Mouse (Mus musculus) hindbrain, embryonic 16.5 days (tissue): ENCODE measurements around the gene Pih1d1. TPM values are rescaled to one million over a fixed set of nuclear protein-coding genes. Genes with fewer than 3 reads are reported as not detected.
A peak's percentile ranks its signal among the peaks of the same experiment; 100 is the strongest.

Experiments used
- ATAC-seq: fragments of 200-750 bp; cut with Nextera tagmentation; 2 replicates; pipeline ENCODE4 v1.8.0; 2017; ENCODE audit warnings: moderate TSS enrichment, moderate library complexity
- H3K27ac ChIP-seq: fragments of 300-500 bp; sonication (generic); 2 replicates; pipeline ENCODE4 v1.5.1; 2014; ENCODE audit warnings: low read depth, mild to moderate bottlenecking, control low read depth, low read length, moderate library complexity
- H3K27me3 ChIP-seq: fragments of 300-500 bp; sonication (generic); replicated peaks from 2 replicates; pipeline ENCODE4 v1.6.1; 2014; ENCODE audit warnings: low read length; ENCODE audit not compliant: control insufficient read depth, insufficient read depth
- H3K36me3 ChIP-seq: fragments of 300-500 bp; sonication (generic); 2 replicates; pipeline ENCODE4 v1.6.1; 2014; ENCODE audit warnings: mild to moderate bottlenecking, low read length, moderate library complexity, mixed read lengths; ENCODE audit not compliant: control insufficient read depth, insufficient read depth
- H3K4me1 ChIP-seq: fragments of 300-500 bp; sonication (generic); 2 replicates; pipeline ENCODE4 v1.6.1; 2014; ENCODE audit warnings: low read depth, low read length; ENCODE audit not compliant: control insufficient read depth, insufficient read depth
- H3K4me2 ChIP-seq: fragments of 300-500 bp; sonication (generic); 2 replicates; pipeline ENCODE4 v1.6.1; 2014; ENCODE audit warnings: mild to moderate bottlenecking, low read length, control low read depth, moderate library complexity
- H3K4me3 ChIP-seq: fragments of 300-500 bp; sonication (generic); 2 replicates; pipeline ENCODE4 v1.5.1; 2014; ENCODE audit warnings: mild to moderate bottlenecking, low read length, control low read depth, moderate library complexity
- H3K9ac ChIP-seq: fragments of 300-500 bp; sonication (generic); 2 replicates; pipeline ENCODE4 v1.6.1; 2014; ENCODE audit warnings: low read depth, mild to moderate bottlenecking, control low read depth, low read length, moderate library complexity
- H3K9me3 ChIP-seq: fragments of 300-500 bp; sonication (generic); 2 replicates; pipeline ENCODE4 v1.6.1; 2014; ENCODE audit warnings: mild to moderate bottlenecking, low read length, moderate library complexity; ENCODE audit not compliant: control insufficient read depth
- WGBS: fragments of 180-500 bp; shearing (Covaris S2); extraction: QIAGEN DNeasy Blood & Tissue Kit; methylation state at CpG from one replicate; pipeline ENCODE4 v1.1.7; 2014; 5-methylcytosine and 5-hydroxymethylcytosine counted together
- microRNA counts: library from miRNA; unstranded; fragments of <30 nt; microRNA quantifications from one replicate; lab custom pipeline; 2016
- microRNA-seq: library from miRNA; unstranded; fragments of <30 nt; microRNA quantifications from one replicate; pipeline ENCODE4, GENCODE M21; 2017
- polyA plus RNA-seq: library from polyadenylated mRNA; unstranded; fragments of >200 nt; fragmentation: Nextera tagmentation; extraction: Ambion mirVana; gene quantifications from 2 replicates; pipeline ENCODE4 v1.2.1, GENCODE M21; 2015

Gene Pih1d1
- polyA plus RNA-seq, 1 experiment from 2014 or later: 97.6 TPM

GRCm38 (mm10) chr7:45196994-45197393 is 42.9 kb downstream of the Pih1d1 start:
- no peak overlapping the region for H3K4me3 ChIP-seq
- H3K36me3 ChIP-seq: no peaks in the 10 kb centered on the region
- no peak overlapping the region for H3K4me2 ChIP-seq
- no peaks in the 10 kb centered on the region; the same call in 1 of the 2 replicates for H3K27me3 ChIP-seq
- peaks cover 2% of the 10 kb centered on the region; the same call in 1 of the 2 replicates for H3K4me1 ChIP-seq
- no peak overlapping the region for H3K27ac ChIP-seq
- WGBS: 71% methylated on average over 4 of the region's 5 CpGs
- ATAC-seq: no peak
- H3K9ac ChIP-seq: no peak overlapping the region
- no peaks in the 10 kb centered on the region for H3K9me3 ChIP-seq

GRCm38 (mm10) chr7:45198435-45198834 is 44.3 kb downstream of the Pih1d1 start:
- peaks cover 2% of the 10 kb centered on the region; the same call in 1 of the 2 replicates for H3K4me1 ChIP-seq

GRCm38 (mm10) chr7:45198961-45199360 is 44.9 kb downstream of the Pih1d1 start:
- ATAC-seq: no peak
- H3K4me2 ChIP-seq: no peak overlapping the region
- H3K4me1 ChIP-seq: peaks cover 2% of the 10 kb centered on the region; the same call in 1 of the 2 replicates
- no peak overlapping the region for H3K4me3 ChIP-seq
- H3K9me3 ChIP-seq: no peaks in the 10 kb centered on the region
- H3K27ac ChIP-seq: no peak overlapping the region
- H3K9ac ChIP-seq: no peak overlapping the region
- WGBS: 86% methylated on average over 11 of the region's 11 CpGs
- no peaks in the 10 kb centered on the region; the same call in 1 of the 2 replicates for H3K27me3 ChIP-seq
- H3K36me3 ChIP-seq: no peaks in the 10 kb centered on the region

More at GRCm38 (mm10) chr7:45198435-45198834, 44.3 kb downstream of the Pih1d1 start:
- no peaks in the 10 kb centered on the region for H3K9me3 ChIP-seq
- no peak overlapping the region for H3K27ac ChIP-seq
- WGBS: 12% methylated on average over 5 of the region's 5 CpGs
- H3K4me3 ChIP-seq: no peak overlapping the region
- peak overlapping the region; percentile 52 for H3K9ac ChIP-seq
- H3K36me3 ChIP-seq: no peaks in the 10 kb centered on the region
- peak overlapping the region; percentile 20; the same call in 1 of the 2 replicates for H3K4me2 ChIP-seq
- no peaks in the 10 kb centered on the region; the same call in 1 of the 2 replicates for H3K27me3 ChIP-seq
- peak; percentile 68 for ATAC-seq

GRCm38 (mm10) chr7:45202654-45203053 is 48.6 kb downstream of the Pih1d1 start:
- no peaks in the 10 kb centered on the region for H3K9me3 ChIP-seq
- H3K27ac ChIP-seq: no peak overlapping the region
- 57% methylated on average over 10 of the region's 10 CpGs for WGBS
- H3K27me3 ChIP-seq: no peaks in the 10 kb centered on the region
- ATAC-seq: no peak
- H3K36me3 ChIP-seq: no peaks in the 10 kb centered on the region
- H3K4me3 ChIP-seq: no peak overlapping the region
- no peak overlapping the region for H3K9ac ChIP-seq
- no peak overlapping the region for H3K4me2 ChIP-seq
- peaks cover 2% of the 10 kb centered on the region; the same call in 1 of the 2 replicates for H3K4me1 ChIP-seq

GRCm38 (mm10) chr7:45204380-45205143 is 50.5 kb downstream of the Pih1d1 start, which contains the start of gene Ccdc155:
Gene Ccdc155 (minus strand): TSS chr7:45204892.
- ATAC-seq: peak; percentile 99
- Histone ChIP-seq H3K9ac (peak within 1 kb of the TSS; percentile 61), H3K36me3 (no peaks in the 10 kb centered on the region), H3K4me3 (peak within 1 kb of the TSS; percentile 43), H3K4me1 (no peaks in the 10 kb centered on the region), H3K9me3 (no peaks in the 10 kb centered on the region), H3K4me2 (peak within 1 kb of the TSS; percentile 79), H3K27me3 (0 out of 2 replicates have a peak, but pooled peaks cover under 1% of the 10 kb centered on the region), H3K27ac (peak within 1 kb of the TSS; percentile 79)
- WGBS: 9% methylated on average over 44 of the region's 44 CpGs

GRCm38 (mm10) chr7:45208260-45208659 is 54.2 kb downstream of the Pih1d1 start:
- no peak for ATAC-seq

More at GRCm38 (mm10) chr7:45208260-45208659, 54.2 kb downstream of the Pih1d1 start:
- Histone ChIP-seq H3K4me2 (no peak overlapping the region), H3K9ac (no peak overlapping the region), H3K36me3 (no peaks in the 10 kb centered on the region), H3K27me3 (peaks cover 22% of the 10 kb centered on the region), H3K27ac (no peak overlapping the region), H3K4me3 (no peak overlapping the region), H3K4me1 (no peaks in the 10 kb centered on the region), H3K9me3 (no peaks in the 10 kb centered on the region)
- WGBS: 81% methylated on average over 6 of the region's 6 CpGs

MicroRNA genes within 50 kb of the gene (microRNA counts, 519-probe panel; counts per million panel counts)
- microRNA mmu-miR-150 (lab: Ali Mortazavi, UCI): 2,813 counts per million, percentile 75 among the panel's probes with 10 or more counts

Small RNA genes within 50 kb of the gene (microRNA-seq; reads per million reads assigned to microRNA genes)
- gene Mir150: 102 reads per million, percentile 49 among the genes with 10 or more reads in this experiment
- 14.6 reads per million, percentile 30 among the genes with 10 or more reads in this experiment for gene Mir5121
- not detected for gene Mir7055

Other genes starting within 250 kb of the Pih1d1 start
- gene Ap2a1, start 224.8 kb upstream of the Pih1d1 start, polyA plus RNA-seq: 128 and 133 TPM in 2 replicates
- 0.15 TPM in 1 of 2 replicates, not detected in the other for gene Tsks, start 211.1 kb upstream of the Pih1d1 start, polyA plus RNA-seq
- gene Cpt1c, start 179.5 kb upstream of the Pih1d1 start, polyA plus RNA-seq: 58.6 and 59.7 TPM in 2 replicates
- gene Prmt1, start 167.7 kb upstream of the Pih1d1 start, polyA plus RNA-seq: 629 and 637 TPM in 2 replicates
- gene Irf3, start 156.7 kb upstream of the Pih1d1 start, polyA plus RNA-seq: 63.5 and 65.4 TPM in 2 replicates
- gene Bcl2l12, start 155.6 kb upstream of the Pih1d1 start, polyA plus RNA-seq: 10.2 and 15.7 TPM in 2 replicates
- gene Scaf1, start 137.9 kb upstream of the Pih1d1 start, polyA plus RNA-seq: 38.6 and 47.1 TPM in 2 replicates
- 13.1 and 16.7 TPM in 2 replicates for gene Rras, start 136.3 kb upstream of the Pih1d1 start, polyA plus RNA-seq
- 12.8 and 13.4 TPM in 2 replicates for gene Prr12, start 101.4 kb upstream of the Pih1d1 start, polyA plus RNA-seq
- gene Nosip, start 91.9 kb upstream of the Pih1d1 start, polyA plus RNA-seq: 68.8 and 69.0 TPM in 2 replicates
- 15.7 and 16.7 TPM in 2 replicates for gene Prrg2, start 91.6 kb upstream of the Pih1d1 start, polyA plus RNA-seq
- 63.3 and 77.3 TPM in 2 replicates for gene Rcn3, start 62.1 kb upstream of the Pih1d1 start, polyA plus RNA-seq
- gene Fcgrt, start 50.5 kb upstream of the Pih1d1 start, polyA plus RNA-seq: 34.1 and 40.2 TPM in 2 replicates
- 698 and 709 TPM in 2 replicates for gene Rps11, start 29.9 kb upstream of the Pih1d1 start, polyA plus RNA-seq
- 587 and 622 TPM in 2 replicates for gene Rpl13a, start 25.5 kb upstream of the Pih1d1 start, polyA plus RNA-seq
- gene Gm45713, start 18.1 kb upstream of the Pih1d1 start, polyA plus RNA-seq: 0.16 and 0.37 TPM in 2 replicates
- gene Flt3l, start 17.9 kb upstream of the Pih1d1 start, polyA plus RNA-seq: 2.0 and 2.8 TPM in 2 replicates
- 18.8 and 22.9 TPM in 2 replicates for gene Aldh16a1, start 281 bp downstream of the Pih1d1 start, polyA plus RNA-seq
- gene Slc17a7, start 9.6 kb downstream of the Pih1d1 start, polyA plus RNA-seq: 1.1 and 1.5 TPM in 2 replicates
- gene Gfy, start 25.3 kb downstream of the Pih1d1 start, polyA plus RNA-seq: not detected in 2 replicates
- gene Pth2, start 26.7 kb downstream of the Pih1d1 start, polyA plus RNA-seq: 0.75 and 1.4 TPM in 2 replicates
- 0.54 and 0.65 TPM in 2 replicates for gene Ccdc155, start 50.6 kb downstream of the Pih1d1 start, polyA plus RNA-seq
- 13.6 and 18.4 TPM in 2 replicates for gene Dkkl1, start 57.8 kb downstream of the Pih1d1 start, polyA plus RNA-seq
- 46.9 and 54.1 TPM in 2 replicates for gene Tead2, start 61.5 kb downstream of the Pih1d1 start, polyA plus RNA-seq
- 1.3 and 1.4 TPM in 2 replicates for gene Cd37, start 84.8 kb downstream of the Pih1d1 start, polyA plus RNA-seq
- 0.89 and 2.0 TPM in 2 replicates for gene Slc6a16, start 86.8 kb downstream of the Pih1d1 start, polyA plus RNA-seq
- not detected in 2 replicates for gene Slc6a21, start 123.2 kb downstream of the Pih1d1 start, polyA plus RNA-seq
- 13.3 and 14.2 TPM in 2 replicates for gene Trpm4, start 179.5 kb downstream of the Pih1d1 start, polyA plus RNA-seq
- 0.28 and 0.72 TPM in 2 replicates for gene Hrc, start 181.0 kb downstream of the Pih1d1 start, polyA plus RNA-seq
- gene Ppfia3, start 212.7 kb downstream of the Pih1d1 start, polyA plus RNA-seq: 28.5 and 28.6 TPM in 2 replicates
- gene Lin7b, start 216.3 kb downstream of the Pih1d1 start, polyA plus RNA-seq: 41.4 and 70.3 TPM in 2 replicates
- gene Snrnp70, start 241.4 kb downstream of the Pih1d1 start, polyA plus RNA-seq: 144 and 161 TPM in 2 replicates